Mouse (Mus musculus) liver, embryonic 11.5 days (tissue): ENCODE data around the gene Elk4. TPM values are rescaled to one million over a fixed set of nuclear protein-coding genes. Genes with fewer than 3 reads are reported as not detected.
A peak's percentile ranks its signal among the peaks of the same experiment; 100 is the strongest.

Experiments
- ATAC-seq: fragments of 200-750 bp; cut with Nextera tagmentation; replicated peaks from 2 replicates; pipeline ENCODE4 v1.8.0; 2017; ENCODE audit warnings: moderate number of reproducible peaks, mild to moderate bottlenecking, moderate TSS enrichment, moderate library complexity; ENCODE audit not compliant: low FRiP score
- DNase-seq: peaks from one replicate; pipeline ENCODE4 v3.0.0-alpha.2; 2017; ENCODE audit warnings: low spot score
- H3K27ac ChIP-seq: fragments of 300-500 bp; sonication (generic); 2 replicates; pipeline ENCODE4 v1.5.1; 2014; ENCODE audit warnings: mild to moderate bottlenecking, low read depth, low read length, control low read depth
- H3K27me3 ChIP-seq: fragments of 300-500 bp; sonication (generic); replicated peaks from 2 replicates; pipeline ENCODE4 v1.6.1; 2014; ENCODE audit warnings: low read length, mixed read lengths; ENCODE audit not compliant: control insufficient read depth, insufficient read depth
- H3K36me3 ChIP-seq: fragments of 300-500 bp; sonication (generic); 2 replicates; pipeline ENCODE4 v1.6.1; 2014; ENCODE audit warnings: mild to moderate bottlenecking, low read length, moderate library complexity, mixed read lengths; ENCODE audit not compliant: control insufficient read depth, insufficient read depth
- H3K4me1 ChIP-seq: fragments of 300-500 bp; sonication (generic); replicated peaks from 2 replicates; pipeline ENCODE4 v1.6.1; 2014; ENCODE audit warnings: low read length, mixed read lengths; ENCODE audit not compliant: control insufficient read depth, insufficient read depth
- H3K4me2 ChIP-seq: fragments of 300-500 bp; sonication (generic); 2 replicates; pipeline ENCODE4 v1.6.1; 2014; ENCODE audit warnings: mild to moderate bottlenecking, control low read depth, moderate library complexity
- H3K4me3 ChIP-seq: fragments of 300-500 bp; sonication (generic); 2 replicates; pipeline ENCODE4 v1.5.1; 2014; ENCODE audit warnings: low read depth, low read length, control low read depth
- H3K9ac ChIP-seq: fragments of 300-500 bp; sonication (generic); 2 replicates; pipeline ENCODE4 v1.6.1; 2014; ENCODE audit warnings: low read depth, low read length, control low read depth
- H3K9me3 ChIP-seq: fragments of 300-500 bp; sonication (generic); 2 replicates; pipeline ENCODE4 v1.6.1; 2016; ENCODE audit warnings: low read length, inconsistent platforms, mixed read lengths; ENCODE audit not compliant: control insufficient read depth
- WGBS: fragments of 180-500 bp; shearing (Covaris S2); extraction: QIAGEN DNeasy Blood & Tissue Kit; methylation state at CpG from one replicate; pipeline ENCODE4 v1.1.7; 2014; 5-methylcytosine and 5-hydroxymethylcytosine counted together
- polyA plus RNA-seq: library from polyadenylated mRNA; unstranded; fragments of >200 nt; fragmentation: Nextera tagmentation; extraction: Ambion mirVana; gene quantifications from 2 replicates; pipeline ENCODE4 v1.2.1, GENCODE M21; 2014

Elk4 gene
- polyA plus RNA-seq, 1 experiment from 2014 or later: 20.9 TPM

DNA sequence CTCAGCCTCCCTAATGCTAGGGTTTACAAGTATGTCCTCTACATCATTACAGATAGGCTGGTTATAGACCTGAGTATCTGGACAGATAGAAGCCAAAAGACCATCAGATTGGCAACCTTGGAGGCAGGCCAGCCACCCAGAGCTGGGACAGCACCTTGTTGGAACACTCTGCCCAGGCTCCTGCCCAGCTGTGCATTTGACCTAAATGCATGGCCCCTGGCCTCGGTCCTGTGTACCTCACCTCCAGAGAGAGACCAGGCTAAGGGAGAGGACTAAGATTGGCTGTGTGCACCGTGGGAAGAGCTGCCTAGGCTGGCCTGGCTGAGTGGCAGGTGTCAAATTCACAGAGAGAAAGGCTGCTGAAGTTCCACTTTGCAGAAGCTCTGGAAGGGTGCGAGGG, 38.9 kb upstream of the Elk4 start:
- ATAC-seq: no peak
- no peak for DNase-seq
- 55% methylated on average over 3 of the region's 3 CpGs for WGBS
- Histone ChIP-seq H3K9ac (no peak overlapping the region), H3K4me2 (no peak overlapping the region), H3K27me3 (peaks cover 14% of the 10 kb centered on the region), H3K4me3 (no peak overlapping the region), H3K27ac (no peak overlapping the region), H3K36me3 (no peaks in the 10 kb centered on the region), H3K9me3 (no peaks in the 10 kb centered on the region), H3K4me1 (peaks cover 39% of the 10 kb centered on the region)

GRCm38 (mm10) chr1:131968983-131969382, 38.4 kb upstream of the Elk4 start:
- ATAC-seq: no peak

DNA sequence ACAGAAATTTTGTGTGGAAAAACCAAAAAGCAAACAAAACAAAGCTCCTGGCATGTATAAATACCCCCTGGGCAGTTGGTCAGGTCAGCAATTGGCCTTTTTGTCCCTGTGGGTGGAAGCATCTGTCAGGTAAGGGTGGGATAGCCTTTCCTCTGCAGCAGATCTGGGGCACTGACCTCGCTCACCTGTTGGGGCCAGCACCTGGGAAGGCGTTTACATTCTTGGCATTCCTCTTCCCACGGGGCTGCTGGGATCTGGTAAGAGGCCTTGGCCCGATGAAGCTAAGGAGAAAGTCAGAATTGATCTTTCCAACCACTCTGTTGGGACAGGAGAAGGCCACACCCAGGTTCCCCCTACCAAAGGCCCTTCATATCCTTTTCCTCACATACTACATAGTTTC, 37.6 kb upstream of the Elk4 start:
- peaks cover 33% of the 10 kb centered on the region for H3K4me1 ChIP-seq
- H3K4me3 ChIP-seq: no peak overlapping the region
- no peak for ATAC-seq
- no peak overlapping the region for H3K27ac ChIP-seq
- H3K9me3 ChIP-seq: no peaks in the 10 kb centered on the region
- H3K4me2 ChIP-seq: no peak overlapping the region
- H3K36me3 ChIP-seq: no peaks in the 10 kb centered on the region
- WGBS: 53% methylated on average over 4 of the region's 4 CpGs
- no peak for DNase-seq
- no peak overlapping the region for H3K9ac ChIP-seq
- peaks cover 2% of the 10 kb centered on the region; the same call in 1 of the 2 replicates for H3K27me3 ChIP-seq

More at GRCm38 (mm10) chr1:131968983-131969382, 38.4 kb upstream of the Elk4 start:
- no peak for DNase-seq
- Histone ChIP-seq H3K27me3 (peaks cover 10% of the 10 kb centered on the region), H3K9me3 (no peaks in the 10 kb centered on the region), H3K4me2 (no peak overlapping the region), H3K9ac (no peak overlapping the region), H3K27ac (no peak overlapping the region), H3K4me3 (no peak overlapping the region), H3K4me1 (peaks cover 34% of the 10 kb centered on the region), H3K36me3 (no peaks in the 10 kb centered on the region)
- WGBS: 78% methylated on average over 6 of the region's 6 CpGs

- H3K27me3 ChIP-seq: no peaks in the 10 kb centered on the region; the same call in 1 of the 2 replicates
- peaks cover 36% of the 10 kb centered on the region for H3K4me1 ChIP-seq
- 50% methylated on average over 5 of the region's 5 CpGs for WGBS
These were observed 37.1 kb upstream of the Elk4 start for GRCm38 (mm10) chr1:131970322-131970660.

GRCm38 (mm10) chr1:131970661-131971520, 36.5 kb upstream of the Elk4 start:
- 9% methylated on average over 16 of the region's 16 CpGs for WGBS
- Histone ChIP-seq H3K4me3 (no peak overlapping the region), H3K4me2 (peak overlapping the region; percentile 41), H3K27me3 (no peaks in the 10 kb centered on the region), H3K9me3 (no peaks in the 10 kb centered on the region), H3K4me1 (peaks cover 36% of the 10 kb centered on the region), H3K36me3 (no peaks in the 10 kb centered on the region), H3K27ac (peak overlapping the region; percentile 41; the same call in 1 of the 2 replicates), H3K9ac (no peak overlapping the region)
- no peak for DNase-seq
- ATAC-seq: no peak

More at GRCm38 (mm10) chr1:131970322-131970660, 37.1 kb upstream of the Elk4 start:
- Histone ChIP-seq H3K27ac (no peak overlapping the region), H3K9ac (no peak overlapping the region), H3K4me2 (peak overlapping the region; percentile 41), H3K36me3 (no peaks in the 10 kb centered on the region), H3K4me3 (no peak overlapping the region), H3K9me3 (no peaks in the 10 kb centered on the region)
- ATAC-seq (peak; percentile 5; the same call in 1 of the 2 replicates), DNase-seq (no peak)

- H3K9ac ChIP-seq: no peak overlapping the region
- peaks cover 36% of the 10 kb centered on the region for H3K4me1 ChIP-seq
- H3K4me2 ChIP-seq: peak overlapping the region; percentile 41
- H3K36me3 ChIP-seq: no peaks in the 10 kb centered on the region
- ATAC-seq: 0 out of 2 replicates have a peak, but pooled peaks have one; percentile 19
- peak overlapping the region; percentile 41; the same call in 1 of the 2 replicates for H3K27ac ChIP-seq
- no peak for DNase-seq
- H3K27me3 ChIP-seq: no peaks in the 10 kb centered on the region
- H3K9me3 ChIP-seq: no peaks in the 10 kb centered on the region
- WGBS: 36% methylated on average over 15 of the region's 15 CpGs
- no peak overlapping the region for H3K4me3 ChIP-seq
These were observed 35.5 kb upstream of the Elk4 start for GRCm38 (mm10) chr1:131971771-131972497.

- DNase-seq (no peak), ATAC-seq (0 out of 2 replicates have a peak, but pooled peaks have one; percentile 6)
- Histone ChIP-seq H3K4me3 (no peak overlapping the region), H3K4me2 (peak overlapping the region; percentile 41), H3K27ac (peak overlapping the region; percentile 28; the same call in 1 of the 2 replicates), H3K27me3 (no peaks in the 10 kb centered on the region), H3K9ac (no peak overlapping the region), H3K36me3 (no peaks in the 10 kb centered on the region), H3K4me1 (peaks cover 36% of the 10 kb centered on the region), H3K9me3 (no peaks in the 10 kb centered on the region)
- 41% methylated on average over 13 of the region's 13 CpGs for WGBS
These were observed 34.7 kb upstream of the Elk4 start for GRCm38 (mm10) chr1:131972498-131973334.

DNA sequence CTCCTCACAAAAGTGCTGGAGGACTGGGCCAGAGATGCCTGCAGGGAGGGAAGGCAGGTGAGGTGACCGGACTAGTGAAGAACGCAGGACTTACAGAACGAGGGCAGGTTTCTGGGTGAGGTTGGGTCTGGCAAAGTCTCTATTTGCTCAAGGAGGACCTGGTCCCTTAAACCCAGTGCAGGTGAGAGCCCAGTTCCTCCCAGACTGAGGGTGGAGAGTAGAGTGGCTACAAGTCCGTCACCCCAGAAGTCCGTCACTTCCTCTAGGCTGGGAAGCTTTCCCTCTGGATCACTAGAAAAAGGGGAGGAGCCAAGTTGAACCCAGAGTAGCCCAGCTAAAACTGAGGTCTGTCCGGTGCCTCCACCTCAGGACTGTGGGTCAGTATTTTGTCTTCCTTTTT, 33.4 kb upstream of the Elk4 start:
- Histone ChIP-seq H3K36me3 (0 out of 2 replicates have a peak, but pooled peaks cover 2% of the 10 kb centered on the region), H3K4me3 (no peak overlapping the region), H3K4me2 (no peak overlapping the region), H3K27me3 (no peaks in the 10 kb centered on the region), H3K9ac (no peak overlapping the region), H3K9me3 (no peaks in the 10 kb centered on the region), H3K4me1 (peaks cover 36% of the 10 kb centered on the region), H3K27ac (no peak overlapping the region)
- no peak for ATAC-seq
- DNase-seq: no peak
- 77% methylated on average over 6 of the region's 6 CpGs for WGBS
